Mouse (Mus musculus) adrenal gland, adult (tissue): ENCODE results near the gene Hnrnpul2.
"Not testable (repeated sequence)": the region's sequence is repeated elsewhere in the genome, so short reads cannot be mapped to it uniquely, and the experiment has no call there.

ENCODE experiments used
- DNase-seq, 2 experiments: peaks; one replicate each; pipeline ENCODE4 v3.0.0; 2022 to 2023; ENCODE audit warnings: low spot score in 1 of 2; ENCODE audit not compliant: inconsistent age in 2 of 2

Hnrnpul2 gene

GRCm38 (mm10) chr19:8850402-8850901 lies 30.6 kb downstream of the Hnrnpul2 start, which contains the start of gene Lrrn4cl:
Gene Lrrn4cl, plus strand, starts transcription at chr19:8850768.
- DNase-seq: peak; percentile 56 to 68

DNA sequence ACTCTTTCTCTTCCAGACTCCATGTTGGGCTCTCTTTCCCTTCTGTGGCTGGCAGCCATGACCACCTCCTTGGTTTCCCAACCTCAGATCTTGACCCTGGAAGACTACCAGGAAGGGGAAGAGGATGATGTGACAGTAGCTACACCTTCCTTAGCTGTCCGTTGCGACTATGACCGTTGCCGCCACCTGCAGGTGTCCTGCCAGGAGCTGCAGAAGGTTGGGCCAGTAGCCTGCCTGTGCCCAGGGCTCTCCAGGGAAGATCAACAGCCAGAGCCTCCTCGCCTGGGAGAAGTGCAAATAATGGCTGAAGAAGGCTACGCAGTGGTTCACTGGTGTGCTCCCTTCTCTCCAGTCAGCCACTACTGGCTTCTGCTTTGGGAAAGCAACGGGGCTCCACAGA lies 31.8 kb downstream of the Hnrnpul2 start:
- DNase-seq: no peak

GRCm38 (mm10) chr19:8852236-8852928 lies 32.6 kb downstream of the Hnrnpul2 start:
- DNase-seq: no peak

DNA sequence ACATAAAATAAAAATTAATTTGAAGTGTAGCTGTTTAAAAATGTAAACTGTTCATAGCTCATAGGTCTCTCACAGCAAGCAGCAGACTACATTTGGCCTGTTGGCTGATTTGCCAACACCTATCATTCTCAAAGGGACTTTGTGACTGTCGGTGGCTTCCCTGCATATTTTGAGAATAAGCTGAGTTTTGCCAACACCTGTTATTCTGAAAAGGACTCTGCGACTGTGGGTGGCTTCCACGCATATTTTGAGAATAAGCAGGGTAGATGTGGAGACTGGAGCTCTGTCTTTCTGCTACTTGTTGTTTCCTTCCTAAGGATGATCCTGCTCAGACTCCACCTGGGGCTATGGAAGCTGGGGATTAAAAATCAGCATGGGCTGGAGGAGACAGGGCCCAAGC lies 33.3 kb downstream of the Hnrnpul2 start:
- no peak for DNase-seq

- DNase-seq: peak; percentile 61 to 86
These were observed 37.9 kb downstream of the Hnrnpul2 start for GRCm38 (mm10) chr19:8857689-8858088.

DNA sequence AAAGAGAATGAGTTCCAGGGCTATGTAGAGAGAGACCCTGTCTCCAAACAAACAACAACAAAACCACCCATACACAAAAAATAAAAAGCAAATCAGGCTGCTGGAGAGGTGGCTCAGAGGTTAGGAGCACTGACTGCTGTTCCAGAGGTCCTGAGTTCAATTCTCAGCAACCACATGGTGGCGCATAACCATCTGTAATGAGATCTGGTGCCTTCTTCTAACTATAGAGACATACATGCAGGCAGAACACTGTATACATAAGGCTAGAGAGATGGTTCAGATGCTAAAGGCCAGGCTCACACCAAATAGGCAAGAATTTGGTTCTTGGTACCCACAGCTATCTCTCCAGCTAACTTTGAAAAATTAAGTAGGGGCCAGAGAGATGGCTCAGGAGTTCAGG lies 39.2 kb downstream of the Hnrnpul2 start:
- DNase-seq: peak in 1 of 2 experiments; percentile 70

DNA sequence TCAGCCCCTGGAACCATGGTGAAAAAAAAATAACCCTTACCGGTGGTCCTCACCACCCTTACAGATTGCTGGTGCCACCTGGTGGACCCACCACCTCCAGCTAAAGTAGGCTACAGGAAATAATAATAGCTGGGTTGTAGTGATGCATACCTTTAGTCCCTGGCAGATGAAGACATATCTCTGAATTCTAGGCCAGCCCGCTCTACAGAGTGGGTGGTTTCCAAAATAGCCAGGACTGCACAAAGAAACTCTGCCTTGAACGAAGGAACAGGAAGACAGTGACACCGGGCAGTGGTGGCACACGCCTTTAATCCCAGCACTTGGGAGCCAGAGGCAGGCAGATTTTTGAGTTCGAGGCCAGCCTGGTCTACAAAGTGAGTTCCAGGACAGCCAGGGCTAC lies 44.5 kb downstream of the Hnrnpul2 start:
- DNase-seq: no peak

DNA sequence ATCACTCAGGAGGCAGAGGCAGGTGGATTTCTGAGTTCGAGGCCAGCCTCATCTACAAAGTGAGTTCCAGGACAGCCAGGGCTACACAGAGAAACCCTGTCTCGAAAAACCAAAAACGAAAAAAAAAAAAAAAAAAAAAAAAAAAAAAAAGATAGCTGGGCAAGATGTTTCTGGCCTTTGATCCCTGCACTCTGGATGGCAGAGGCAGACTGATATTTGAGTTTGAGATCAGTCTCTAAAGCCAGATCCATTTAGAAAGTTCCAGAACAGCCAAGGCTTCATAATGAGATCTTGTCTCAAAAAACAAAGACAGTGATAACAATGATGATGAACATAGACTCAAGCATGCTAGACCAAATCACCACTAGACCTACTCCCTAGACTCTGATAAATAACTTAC lies 50.6 kb downstream of the Hnrnpul2 start:
- DNase-seq: not testable (repeated sequence)

- no peak for DNase-seq
These were observed 51.0 kb downstream of the Hnrnpul2 start for GRCm38 (mm10) chr19:8870838-8871237.

GRCm38 (mm10) chr19:8871267-8872186 lies 51.7 kb downstream of the Hnrnpul2 start, which contains the start of gene Ubxn1:
Gene Ubxn1, plus strand, starts transcription at chr19:8871496.
- DNase-seq: peak; percentile 99

GRCm38 (mm10) chr19:8872266-8872840 lies 52.5 kb downstream of the Hnrnpul2 start:
- peak in 1 of 2 experiments; percentile 60 for DNase-seq

- no peak for DNase-seq
These were observed 55.2 kb downstream of the Hnrnpul2 start for GRCm38 (mm10) chr19:8875031-8875430.

DNA sequence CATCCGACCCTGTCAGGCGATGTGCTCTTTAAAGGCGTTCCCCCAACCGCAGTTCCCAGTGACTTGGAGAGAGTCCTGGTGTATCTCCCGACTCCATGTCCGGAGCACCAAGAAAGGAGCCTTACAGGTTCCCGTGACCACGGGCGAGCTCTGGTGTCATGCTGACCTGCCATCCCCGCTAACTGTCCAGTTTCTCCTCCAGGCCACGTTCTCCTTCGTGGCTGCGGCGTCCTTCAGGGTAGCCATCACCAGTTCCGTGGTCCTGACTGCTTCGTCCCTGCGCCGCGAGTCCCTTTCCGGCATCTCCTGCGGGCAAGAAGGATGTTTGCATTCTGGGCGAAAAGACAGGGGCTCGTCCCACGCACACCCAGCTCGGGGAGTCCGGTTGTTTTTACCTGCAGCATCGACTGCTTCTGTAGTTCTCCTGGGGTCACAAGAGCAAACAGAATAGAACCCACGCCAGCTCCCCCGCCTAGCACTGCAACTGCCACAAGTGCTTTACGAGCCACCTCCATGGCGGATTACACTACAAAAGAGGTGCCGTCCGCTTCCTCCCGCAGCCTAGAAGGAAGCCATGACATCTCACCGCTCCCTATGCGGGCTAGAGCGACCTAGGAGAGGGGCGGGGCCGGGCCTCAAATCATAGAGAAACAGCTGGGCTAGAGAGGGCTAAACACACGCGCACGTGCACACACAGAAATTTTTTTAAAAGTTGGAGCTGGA lies 60.7 kb downstream of the Hnrnpul2 start, which contains the start of gene Uqcc3:
Gene Uqcc3 (minus strand): TSS at position 613 of the 723 bp plus-strand sequence.
- DNase-seq: peak; percentile 93 to 97

DNA sequence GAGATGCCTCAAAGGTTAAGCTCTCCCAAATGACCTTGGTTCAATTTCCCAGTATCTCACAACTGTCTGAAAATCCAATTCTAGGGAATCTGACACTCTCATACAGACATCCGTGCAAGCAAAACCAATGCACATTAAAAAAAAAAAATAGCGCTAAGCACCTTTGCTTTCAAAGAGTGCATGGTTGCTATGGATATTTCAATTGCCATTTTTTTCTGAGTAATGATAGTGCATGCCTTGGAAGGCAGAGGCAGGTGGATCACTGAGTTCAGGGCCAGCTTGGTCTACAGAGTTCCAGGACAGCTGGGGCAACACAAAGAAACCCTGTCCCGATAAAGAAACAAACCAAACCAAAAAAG lies 61.2 kb downstream of the Hnrnpul2 start:
- no peak for DNase-seq

DNA sequence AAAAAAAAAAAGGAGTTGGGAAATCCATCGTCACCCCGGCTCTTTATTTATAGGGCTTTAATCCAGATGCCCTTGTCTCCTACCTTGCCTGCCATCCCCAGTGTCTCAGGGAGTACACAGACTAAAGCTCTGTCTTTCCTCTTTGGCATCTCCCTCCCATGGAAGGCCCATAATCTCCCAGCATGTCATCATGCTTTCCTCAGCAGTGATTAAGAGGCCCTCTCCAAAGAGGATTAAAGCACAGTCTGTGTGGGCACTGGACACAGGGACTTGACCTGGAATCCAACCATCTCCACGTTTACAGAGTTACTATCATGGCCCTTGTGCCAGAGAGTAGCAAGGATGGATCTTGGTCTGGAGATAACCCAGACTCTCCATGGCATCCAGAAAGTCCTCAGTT lies 63.8 kb downstream of the Hnrnpul2 start, which contains the start of the genes Lbhd1 and Gm49403:
Gene Lbhd1 (plus strand): TSS at position 117 of the 400 bp plus-strand sequence.
Gene Gm49403 (plus strand): TSS at position 315 of the 400 bp plus-strand sequence.
- no peak for DNase-seq
